Mouse (Mus musculus): ENCODE results near the gene Palm2. TPM values are rescaled to one million over a fixed set of nuclear protein-coding genes. Genes with fewer than 3 reads are reported as not detected.

The Palm2 gene
- total RNA-seq, 2 experiments from 2014 or later: 48.4 to 64.2 TPM

Other genes starting within 250 kb of the Palm2 start
- gene Ptpn3, start 132.4 kb upstream of the Palm2 start, total RNA-seq (2021): 10 to 100 TPM; 12.9 to 14.5 TPM
- 10 to 100 TPM; 73.5 to 80.4 TPM for gene Pakap, start 133.9 kb downstream of the Palm2 start, total RNA-seq (2021)